Mouse (Mus musculus) C2C12 (cell line): ENCODE results near the gene Hdac7.

Source experiments
- CTCF ChIP-seq: IDR thresholded peaks from one replicate; pipeline ENCODE4 v1.5.1; 2011; ENCODE audit not compliant: control insufficient read depth, insufficient read depth, insufficient read length
- FOSL1 ChIP-seq: IDR thresholded peaks from one replicate; pipeline ENCODE4 v1.8.0; 2011; ENCODE audit warnings: mild to moderate bottlenecking, low read length; ENCODE audit not compliant: poor library complexity, insufficient read depth, severe bottlenecking
- MAX ChIP-seq: IDR thresholded peaks from one replicate; pipeline ENCODE4 v1.6.1; 2011; ENCODE audit warnings: mild to moderate bottlenecking, control low read depth

GRCm38 (mm10) chr15:97868985-97869384, 24.7 kb upstream of the Hdac7 start:
- TF ChIP-seq FOSL1 (no peak), MAX (no peak), CTCF (no peak)
